Mouse (Mus musculus): Measurements from ENCODE around the gene Lypd6. TPM values are rescaled to one million over a fixed set of nuclear protein-coding genes. Genes with fewer than 3 reads are reported as not detected.
A peak's percentile ranks its signal among the peaks of the same experiment; 100 is the strongest.

Lypd6 gene
- polyA plus RNA-seq, 2 experiments: 12.4 to 18.3 TPM

GRCm38 (mm10) chr2:50181332-50181731 lies 115.1 kb downstream of the Lypd6 start:
- no peak for TF ChIP-seq POLR2A (IDR thresholded peaks at IDR 0.05; ENCODE audit: borderline replicate concordance, extremely low read depth, insufficient read depth, insufficient read length)

GRCm38 (mm10) chr2:50186711-50187405 lies 120.6 kb downstream of the Lypd6 start:
- H3K4me2 ChIP-seq (replicated peaks; ENCODE audit: low read depth, low read length, severe bottlenecking): no peak overlapping the region
- no peaks in the 10 kb centered on the region for H3K36me3 ChIP-seq (ENCODE audit: control insufficient read depth, insufficient read depth, low read length)
- H3K4me1 ChIP-seq (ENCODE audit: control insufficient read depth, insufficient read depth, low read length): peaks cover 8% of the 10 kb centered on the region; the same call in 1 of the 2 replicates
- H3K4me3 ChIP-seq (replicated peaks; ENCODE audit: low read length): no peak overlapping the region
- TF ChIP-seq POLR2A (IDR thresholded peaks at IDR 0.05; ENCODE audit: borderline replicate concordance, extremely low read depth, insufficient read depth, insufficient read length): no peak
- no peak for DNase-seq (ENCODE audit: low spot score)
- H3K9me3 ChIP-seq (ENCODE audit: control insufficient read depth, low read length): no peaks in the 10 kb centered on the region
- no peak overlapping the region for H3K9ac ChIP-seq (ENCODE audit: low read depth, low read length, severe bottlenecking)
- WGBS: 12% methylated on average over 12 of the region's 12 CpGs
- no peaks in the 10 kb centered on the region for H3K27me3 ChIP-seq (ENCODE audit: control insufficient read depth, insufficient read depth, low read length)
- H3K27ac ChIP-seq (replicated peaks; ENCODE audit: low read depth, low read length): no peak overlapping the region
- no peak; the same call in 1 of the 2 replicates for ATAC-seq (ENCODE audit: low FRiP score, low read depth)

More at GRCm38 (mm10) chr2:50181332-50181731, 115.1 kb downstream of the Lypd6 start:
- Histone ChIP-seq H3K36me3 (ENCODE audit: control insufficient read depth, insufficient read depth, low read length) (no peaks in the 10 kb centered on the region), H3K27me3 (ENCODE audit: control insufficient read depth, insufficient read depth, low read length) (no peaks in the 10 kb centered on the region), H3K9me3 (ENCODE audit: control insufficient read depth, low read length) (no peaks in the 10 kb centered on the region), H3K27ac (replicated peaks; ENCODE audit: low read depth, low read length) (no peak overlapping the region), H3K4me3 (replicated peaks; ENCODE audit: low read length) (no peak overlapping the region), H3K4me1 (ENCODE audit: control insufficient read depth, insufficient read depth, low read length) (0 out of 2 replicates have a peak, but pooled peaks cover 3% of the 10 kb centered on the region), H3K9ac (ENCODE audit: low read depth, low read length, severe bottlenecking) (no peak overlapping the region), H3K4me2 (replicated peaks; ENCODE audit: low read depth, low read length, severe bottlenecking) (no peak overlapping the region)
- no peak for ATAC-seq (ENCODE audit: low FRiP score, low read depth)
- no peak for DNase-seq (ENCODE audit: low spot score)
- WGBS: 91% methylated on average over 3 of the region's 3 CpGs

GRCm38 (mm10) chr2:50188856-50189255 lies 122.6 kb downstream of the Lypd6 start:
- WGBS: 90% methylated on average over 3 of the region's 3 CpGs

GRCm38 (mm10) chr2:50196681-50197080 lies 130.5 kb downstream of the Lypd6 start:
- ATAC-seq (ENCODE audit: low FRiP score, low read depth) (no peak), DNase-seq (ENCODE audit: low spot score) (peak; percentile 43)
- no peak for TF ChIP-seq POLR2A (IDR thresholded peaks at IDR 0.05; ENCODE audit: borderline replicate concordance, extremely low read depth, insufficient read depth, insufficient read length)
- Histone ChIP-seq H3K27ac (replicated peaks; ENCODE audit: low read depth, low read length) (no peak overlapping the region), H3K4me1 (ENCODE audit: control insufficient read depth, insufficient read depth, low read length) (no peaks in the 10 kb centered on the region), H3K4me3 (replicated peaks; ENCODE audit: low read length) (no peak overlapping the region), H3K36me3 (ENCODE audit: control insufficient read depth, insufficient read depth, low read length) (no peaks in the 10 kb centered on the region), H3K9ac (ENCODE audit: low read depth, low read length, severe bottlenecking) (no peak overlapping the region), H3K27me3 (ENCODE audit: control insufficient read depth, insufficient read depth, low read length) (no peaks in the 10 kb centered on the region), H3K9me3 (ENCODE audit: control insufficient read depth, low read length) (no peaks in the 10 kb centered on the region), H3K4me2 (replicated peaks; ENCODE audit: low read depth, low read length, severe bottlenecking) (no peak overlapping the region)
- 57% methylated on average over 1 of the region's 1 CpGs for WGBS

More at GRCm38 (mm10) chr2:50188856-50189255, 122.6 kb downstream of the Lypd6 start:
- no peak for DNase-seq (ENCODE audit: low spot score)
- no peaks in the 10 kb centered on the region for H3K9me3 ChIP-seq (ENCODE audit: control insufficient read depth, low read length)
- H3K4me3 ChIP-seq (replicated peaks; ENCODE audit: low read length): no peak overlapping the region
- no peaks in the 10 kb centered on the region for H3K36me3 ChIP-seq (ENCODE audit: control insufficient read depth, insufficient read depth, low read length)
- TF ChIP-seq POLR2A (IDR thresholded peaks at IDR 0.05; ENCODE audit: borderline replicate concordance, extremely low read depth, insufficient read depth, insufficient read length): no peak
- no peaks in the 10 kb centered on the region for H3K27me3 ChIP-seq (ENCODE audit: control insufficient read depth, insufficient read depth, low read length)
- ATAC-seq (ENCODE audit: low FRiP score, low read depth): no peak
- peaks cover 8% of the 10 kb centered on the region; the same call in 1 of the 2 replicates for H3K4me1 ChIP-seq (ENCODE audit: control insufficient read depth, insufficient read depth, low read length)
- H3K4me2 ChIP-seq (replicated peaks; ENCODE audit: low read depth, low read length, severe bottlenecking): no peak overlapping the region
- no peak overlapping the region for H3K27ac ChIP-seq (replicated peaks; ENCODE audit: low read depth, low read length)
- H3K9ac ChIP-seq (ENCODE audit: low read depth, low read length, severe bottlenecking): no peak overlapping the region

- no peak for ATAC-seq (ENCODE audit: low FRiP score, low read depth)
- Histone ChIP-seq H3K27me3 (ENCODE audit: control insufficient read depth, insufficient read depth, low read length) (no peaks in the 10 kb centered on the region), H3K9me3 (ENCODE audit: control insufficient read depth, low read length) (no peaks in the 10 kb centered on the region), H3K4me1 (ENCODE audit: control insufficient read depth, insufficient read depth, low read length) (no peaks in the 10 kb centered on the region), H3K27ac (replicated peaks; ENCODE audit: low read depth, low read length) (no peak overlapping the region), H3K36me3 (ENCODE audit: control insufficient read depth, insufficient read depth, low read length) (no peaks in the 10 kb centered on the region), H3K4me2 (replicated peaks; ENCODE audit: low read depth, low read length, severe bottlenecking) (no peak overlapping the region), H3K4me3 (replicated peaks; ENCODE audit: low read length) (no peak overlapping the region), H3K9ac (ENCODE audit: low read depth, low read length, severe bottlenecking) (no peak overlapping the region)
- TF ChIP-seq POLR2A (IDR thresholded peaks at IDR 0.05; ENCODE audit: borderline replicate concordance, extremely low read depth, insufficient read depth, insufficient read length): no peak
- no peak for DNase-seq (ENCODE audit: low spot score)
- 91% methylated on average over 4 of the region's 4 CpGs for WGBS
Observed at GRCm38 (mm10) chr2:50197801-50198200, 131.6 kb downstream of the Lypd6 start.

All from limb, embryonic 14.5 days (tissue).